Mouse (Mus musculus): ENCODE data around the gene Sepsecs. TPM values are rescaled to one million over a fixed set of nuclear protein-coding genes. Genes with fewer than 3 reads are reported as not detected.

Gene Sepsecs
- 10 to 100 TPM in 1 of 2 experiments, 1 to 10 TPM in 1; 8.6 to 11.8 TPM for total RNA-seq (2023)

GRCm38 (mm10) chr5:52669426-52670191 lies at the start of gene Sepsecs:
Gene Sepsecs (minus strand): TSS chr5:52669708.

Other genes with a start within 250 kb of the Sepsecs start
- gene Ccdc149, start 198.2 kb downstream of the Sepsecs start, total RNA-seq (2023): under 1 TPM; 0.60 to 0.64 TPM
- gene Lgi2, start 103.2 kb downstream of the Sepsecs start, total RNA-seq (2023): not detected
- 10 to 100 TPM; 24.1 to 25.8 TPM for gene Pi4k2b, start 71.9 kb upstream of the Sepsecs start, total RNA-seq (2023)
- 1 to 10 TPM; 9.5 to 10.0 TPM for gene Zcchc4, start 105.7 kb upstream of the Sepsecs start, total RNA-seq (2023)
- 10 to 100 TPM; 32.6 to 37.2 TPM for gene Anapc4, start 164.3 kb upstream of the Sepsecs start, total RNA-seq (2023)